Mouse (Mus musculus) heart, embryonic 12.5 days (tissue): Measurements from ENCODE around the gene Pnpla2. TPM values are rescaled to one million over a fixed set of nuclear protein-coding genes. Genes with fewer than 3 reads are reported as not detected.

Experiments
- polyA plus RNA-seq: library from polyadenylated mRNA; unstranded; fragments of >200 nt; fragmentation: Nextera tagmentation; extraction: Ambion mirVana; gene quantifications from 2 replicates; pipeline ENCODE4 v1.2.1, GENCODE M21; 2016

The Pnpla2 gene
- polyA plus RNA-seq, 1 experiment from 2014 or later: 42.3 TPM

Other genes with a start within 250 kb of the Pnpla2 start
- gene Lmntd2, start 241.1 kb upstream of the Pnpla2 start, polyA plus RNA-seq: 1.3 and 1.4 TPM in 2 replicates
- gene Rassf7, start 239.3 kb upstream of the Pnpla2 start, polyA plus RNA-seq: 12.9 and 16.2 TPM in 2 replicates
- 56.4 and 59.3 TPM in 2 replicates for gene Phrf1, start 226.4 kb upstream of the Pnpla2 start, polyA plus RNA-seq
- 1.1 and 1.7 TPM in 2 replicates for gene Irf7, start 188.7 kb upstream of the Pnpla2 start, polyA plus RNA-seq
- gene Cdhr5, start 178.4 kb upstream of the Pnpla2 start, polyA plus RNA-seq: not detected in 2 replicates
- 0.64 TPM in 1 of 2 replicates, not detected in the other for gene Sct, start 176.1 kb upstream of the Pnpla2 start, polyA plus RNA-seq
- gene Drd4, start 163.2 kb upstream of the Pnpla2 start, polyA plus RNA-seq: 0.06 and 0.15 TPM in 2 replicates
- 34.3 and 35.6 TPM in 2 replicates for gene Deaf1, start 127.5 kb upstream of the Pnpla2 start, polyA plus RNA-seq
- 37.4 and 40.1 TPM in 2 replicates for gene Tmem80, start 127.5 kb upstream of the Pnpla2 start, polyA plus RNA-seq
- 0.73 and 1.3 TPM in 2 replicates for gene Eps8l2, start 116.3 kb upstream of the Pnpla2 start, polyA plus RNA-seq
- gene Taldo1, start 63.0 kb upstream of the Pnpla2 start, polyA plus RNA-seq: 276 and 284 TPM in 2 replicates
- 25.5 and 26.7 TPM in 2 replicates for gene Gatd1, start 41.1 kb upstream of the Pnpla2 start, polyA plus RNA-seq
- 13.9 and 14.6 TPM in 2 replicates for gene Cend1, start 25.7 kb upstream of the Pnpla2 start, polyA plus RNA-seq
- gene Slc25a22, start 17.3 kb upstream of the Pnpla2 start, polyA plus RNA-seq: 19.3 and 20.7 TPM in 2 replicates
- 12.0 and 14.3 TPM in 2 replicates for gene Pidd1, start 11.2 kb upstream of the Pnpla2 start, polyA plus RNA-seq
- gene Rplp2, start 7.8 kb upstream of the Pnpla2 start, polyA plus RNA-seq: 867 and 941 TPM in 2 replicates
- 16.6 and 17.5 TPM in 2 replicates for gene Cracr2b, start 5.9 kb downstream of the Pnpla2 start, polyA plus RNA-seq
- gene Cd151, start 12.2 kb downstream of the Pnpla2 start, polyA plus RNA-seq: 27.4 and 30.6 TPM in 2 replicates
- gene Polr2l, start 19.9 kb downstream of the Pnpla2 start, polyA plus RNA-seq: 60.7 and 64.7 TPM in 2 replicates
- gene Tspan4, start 20.0 kb downstream of the Pnpla2 start, polyA plus RNA-seq: 57.5 and 57.6 TPM in 2 replicates
- gene Chid1, start 84.7 kb downstream of the Pnpla2 start, polyA plus RNA-seq: 35.9 and 38.6 TPM in 2 replicates
- gene Ap2a2, start 107.0 kb downstream of the Pnpla2 start, polyA plus RNA-seq: 70.2 and 70.7 TPM in 2 replicates
- gene Muc6, start 200.1 kb downstream of the Pnpla2 start, polyA plus RNA-seq: 0.06 and 0.11 TPM in 2 replicates
- 0.31 and 0.51 TPM in 2 replicates for gene Muc2, start 235.1 kb downstream of the Pnpla2 start, polyA plus RNA-seq